Mouse (Mus musculus): Measurements from ENCODE around the gene Clpx. TPM values are rescaled to one million over a fixed set of nuclear protein-coding genes. Genes with fewer than 3 reads are reported as not detected.
"Not testable (repeated sequence)": the region's sequence is repeated elsewhere in the genome, so short reads cannot be mapped to it uniquely, and the experiment has no call there.

Gene Clpx
- total RNA-seq, 1 experiment: 24.1 TPM

GRCm38 (mm10) chr9:65273873-65274272 is 20.2 kb upstream of the Clpx start:
- no peaks in the 10 kb centered on the region for H3K9me3 ChIP-seq (ENCODE audit: control insufficient read depth, insufficient read depth, low read depth, low read length)
- in situ Hi-C loops (cut with MboI; ENCODE audit: low sequenced_read_pairs in 2 of 2, unreplicated experiment in 2 of 2): no loop called here
- DNase-seq (ENCODE audit: low read depth, low spot score): no peak
- peaks cover 0 to 4% of the 10 kb centered on the region in 2 experiments; a peak in 2 of 4 replicates for H3K4me1 ChIP-seq (ENCODE audit: control insufficient read depth in 2 of 2, insufficient read depth in 2 of 2, low read length in 2 of 2, poor library complexity in 1 of 2)
- H3K4me3 ChIP-seq (ENCODE audit: insufficient read depth in 1 of 2, low read depth in 1 of 2, low read length in 2 of 2, poor library complexity in 1 of 2, severe bottlenecking in 1 of 2): no peak overlapping the region
- H3K36me3 ChIP-seq (ENCODE audit: control insufficient read depth, insufficient read depth, low read length, poor library complexity, severe bottlenecking): no peaks in the 10 kb centered on the region
- peak overlapping the region; percentile 26; the same call in 1 of the 2 replicates for H3K9ac ChIP-seq (ENCODE audit: insufficient read depth, low read depth, low read length, poor library complexity, severe bottlenecking)
- TF ChIP-seq HCFC1 (IDR thresholded peaks at IDR 0.05; ENCODE audit: borderline replicate concordance, insufficient read depth, low read length): no peak
- no peak for TF ChIP-seq ZNF384 (IDR thresholded peaks at IDR 0.05; ENCODE audit: low read depth, low read length)
- no peak for TF ChIP-seq MAFK (IDR thresholded peaks at IDR 0.05; ENCODE audit: insufficient read depth, low read depth, low read length)
- no peak overlapping the region for H3K27ac ChIP-seq (ENCODE audit: insufficient read depth, low read depth, low read length, poor library complexity, severe bottlenecking)

GRCm38 (mm10) chr9:65274851-65275250 is 19.2 kb upstream of the Clpx start:
- H3K27ac ChIP-seq (ENCODE audit: insufficient read depth, low read depth, low read length, poor library complexity, severe bottlenecking); DNase-seq (ENCODE audit: low read depth, low spot score); H3K36me3 ChIP-seq (ENCODE audit: control insufficient read depth, insufficient read depth, low read length, poor library complexity, severe bottlenecking); H3K4me1 ChIP-seq (ENCODE audit: control insufficient read depth in 2 of 2, insufficient read depth in 2 of 2, low read length in 2 of 2, poor library complexity in 1 of 2); H3K4me3 ChIP-seq (ENCODE audit: insufficient read depth in 1 of 2, low read depth in 1 of 2, low read length in 2 of 2, poor library complexity in 1 of 2, severe bottlenecking in 1 of 2); H3K9ac ChIP-seq (ENCODE audit: insufficient read depth, low read depth, low read length, poor library complexity, severe bottlenecking); in situ Hi-C loops (cut with MboI; ENCODE audit: low sequenced_read_pairs in 2 of 2, unreplicated experiment in 2 of 2); H3K9me3 ChIP-seq (ENCODE audit: control insufficient read depth, insufficient read depth, low read depth, low read length): not testable (repeated sequence)

- no peak overlapping the region for H3K27ac ChIP-seq (ENCODE audit: insufficient read depth, low read depth, low read length, poor library complexity, severe bottlenecking)
- DNase-seq (ENCODE audit: low read depth, low spot score): no peak
- H3K9me3 ChIP-seq (ENCODE audit: control insufficient read depth, insufficient read depth, low read depth, low read length): no peaks in the 10 kb centered on the region
- TF ChIP-seq HCFC1 (IDR thresholded peaks at IDR 0.05; ENCODE audit: borderline replicate concordance, insufficient read depth, low read length): no peak
- TF ChIP-seq CHD2 (IDR thresholded peaks at IDR 0.05; ENCODE audit: low read depth, low read length): no peak
- no peak for TF ChIP-seq ZC3H11A (IDR thresholded peaks at IDR 0.05; ENCODE audit: borderline replicate concordance, low read depth, low read length)
- no peak for TF ChIP-seq MAFK (IDR thresholded peaks at IDR 0.05; ENCODE audit: insufficient read depth, low read depth, low read length)
- TF ChIP-seq ZNF384 (IDR thresholded peaks at IDR 0.05; ENCODE audit: low read depth, low read length): no peak
- peaks cover 0 to 4% of the 10 kb centered on the region in 2 experiments; a peak in 2 of 4 replicates for H3K4me1 ChIP-seq (ENCODE audit: control insufficient read depth in 2 of 2, insufficient read depth in 2 of 2, low read length in 2 of 2, poor library complexity in 1 of 2)
- in situ Hi-C loops (cut with MboI; ENCODE audit: low sequenced_read_pairs in 2 of 2, unreplicated experiment in 2 of 2): no loop called here
- no peaks in the 10 kb centered on the region for H3K36me3 ChIP-seq (ENCODE audit: control insufficient read depth, insufficient read depth, low read length, poor library complexity, severe bottlenecking)
- H3K9ac ChIP-seq (ENCODE audit: insufficient read depth, low read depth, low read length, poor library complexity, severe bottlenecking): no peak overlapping the region
- no peak overlapping the region for H3K4me3 ChIP-seq (ENCODE audit: insufficient read depth in 1 of 2, low read depth in 1 of 2, low read length in 2 of 2, poor library complexity in 1 of 2, severe bottlenecking in 1 of 2)
Observed at GRCm38 (mm10) chr9:65275810-65276530, 18.1 kb upstream of the Clpx start.

- in situ Hi-C loops (cut with MboI; ENCODE audit: low sequenced_read_pairs in 2 of 2, unreplicated experiment in 2 of 2): no loop called here
- H3K9ac ChIP-seq (ENCODE audit: insufficient read depth, low read depth, low read length, poor library complexity, severe bottlenecking): no peak overlapping the region
- H3K27ac ChIP-seq (ENCODE audit: insufficient read depth, low read depth, low read length, poor library complexity, severe bottlenecking): no peak overlapping the region
- no peaks in the 10 kb centered on the region for H3K4me1 ChIP-seq (ENCODE audit: control insufficient read depth in 2 of 2, insufficient read depth in 2 of 2, low read length in 2 of 2, poor library complexity in 1 of 2)
- no peak overlapping the region for H3K4me3 ChIP-seq (ENCODE audit: insufficient read depth in 1 of 2, low read depth in 1 of 2, low read length in 2 of 2, poor library complexity in 1 of 2, severe bottlenecking in 1 of 2)
- no peaks in the 10 kb centered on the region for H3K36me3 ChIP-seq (ENCODE audit: control insufficient read depth, insufficient read depth, low read length, poor library complexity, severe bottlenecking)
- no peak for DNase-seq (ENCODE audit: low read depth, low spot score)
- no peak for TF ChIP-seq CHD2 (IDR thresholded peaks at IDR 0.05; ENCODE audit: low read depth, low read length)
- no peaks in the 10 kb centered on the region for H3K9me3 ChIP-seq (ENCODE audit: control insufficient read depth, insufficient read depth, low read depth, low read length)
Observed at GRCm38 (mm10) chr9:65281536-65282151, 12.4 kb upstream of the Clpx start.

GRCm38 (mm10) chr9:65283301-65283700 is 10.8 kb upstream of the Clpx start:
- peak; percentile 37 for DNase-seq (ENCODE audit: low read depth, low spot score)

GRCm38 (mm10) chr9:65288252-65288651 is 5.8 kb upstream of the Clpx start:
- H3K9ac ChIP-seq (ENCODE audit: insufficient read depth, low read depth, low read length, poor library complexity, severe bottlenecking); H3K4me1 ChIP-seq (ENCODE audit: control insufficient read depth in 2 of 2, insufficient read depth in 2 of 2, low read length in 2 of 2, poor library complexity in 1 of 2); DNase-seq (ENCODE audit: low read depth, low spot score); H3K4me3 ChIP-seq (ENCODE audit: insufficient read depth in 1 of 2, low read depth in 1 of 2, low read length in 2 of 2, poor library complexity in 1 of 2, severe bottlenecking in 1 of 2); H3K9me3 ChIP-seq (ENCODE audit: control insufficient read depth, insufficient read depth, low read depth, low read length); in situ Hi-C loops (cut with MboI; ENCODE audit: low sequenced_read_pairs in 2 of 2, unreplicated experiment in 2 of 2); H3K36me3 ChIP-seq (ENCODE audit: control insufficient read depth, insufficient read depth, low read length, poor library complexity, severe bottlenecking); H3K27ac ChIP-seq (ENCODE audit: insufficient read depth, low read depth, low read length, poor library complexity, severe bottlenecking): not testable (repeated sequence)

More at GRCm38 (mm10) chr9:65283301-65283700, 10.8 kb upstream of the Clpx start:
- Histone ChIP-seq H3K9ac (ENCODE audit: insufficient read depth, low read depth, low read length, poor library complexity, severe bottlenecking) (no peak overlapping the region), H3K36me3 (ENCODE audit: control insufficient read depth, insufficient read depth, low read length, poor library complexity, severe bottlenecking) (no peaks in the 10 kb centered on the region), H3K4me1 (ENCODE audit: control insufficient read depth in 2 of 2, insufficient read depth in 2 of 2, low read length in 2 of 2, poor library complexity in 1 of 2) (no peaks in the 10 kb centered on the region), H3K9me3 (ENCODE audit: control insufficient read depth, insufficient read depth, low read depth, low read length) (no peaks in the 10 kb centered on the region), H3K27ac (ENCODE audit: insufficient read depth, low read depth, low read length, poor library complexity, severe bottlenecking) (no peak overlapping the region), H3K4me3 (ENCODE audit: insufficient read depth in 1 of 2, low read depth in 1 of 2, low read length in 2 of 2, poor library complexity in 1 of 2, severe bottlenecking in 1 of 2) (no peak overlapping the region)
- in situ Hi-C loops (cut with MboI; ENCODE audit: low sequenced_read_pairs in 2 of 2, unreplicated experiment in 2 of 2): no loop called here
- TF ChIP-seq MAFK (IDR thresholded peaks at IDR 0.05; ENCODE audit: insufficient read depth, low read depth, low read length) (no peak), ZC3H11A (IDR thresholded peaks at IDR 0.05; ENCODE audit: borderline replicate concordance, low read depth, low read length) (0 out of 2 replicates have a peak, but pooled peaks have one; percentile 32)

All from ES-E14 (cell line).